Mouse (Mus musculus) ES-Bruce4 (cell line): ENCODE measurements at regions not wholly inside any gene's neighbourhood (a gene's known extent, or its start where the extent isn't known, plus 50 kb on each side); places are given as distances from the start of the nearest gene placed in this dataset.

ENCODE experiments used
- H3K27ac ChIP-seq: 2 replicates; pipeline ENCODE4 v1.5.1; 2012; ENCODE audit warnings: low read length, inconsistent platforms; ENCODE audit not compliant: insufficient read depth
- H3K27me3 ChIP-seq: 2 replicates; pipeline ENCODE4 v1.6.1; 2012; ENCODE audit warnings: mild to moderate bottlenecking, low read length, inconsistent platforms; ENCODE audit not compliant: control insufficient read depth, poor library complexity, insufficient read depth, severe bottlenecking
- H3K36me3 ChIP-seq: 2 replicates; pipeline ENCODE4 v1.6.1; 2012; ENCODE audit warnings: inconsistent platforms, mild to moderate bottlenecking, low read length, moderate library complexity; ENCODE audit not compliant: control insufficient read depth, poor library complexity, insufficient read depth, severe bottlenecking
- H3K4me1 ChIP-seq: one replicate; pipeline ENCODE4 v1.8.1; 2011; ENCODE audit warnings: low read length; ENCODE audit not compliant: control insufficient read depth, insufficient read depth
- H3K4me3 ChIP-seq: 2 replicates; pipeline ENCODE4 v1.5.1; 2011; ENCODE audit warnings: low read depth, mild to moderate bottlenecking, low read length
- H3K9ac ChIP-seq: 2 replicates; pipeline ENCODE4 v1.6.1; 2012; ENCODE audit warnings: low read depth, mild to moderate bottlenecking, inconsistent platforms; ENCODE audit not compliant: poor library complexity, severe bottlenecking
- H3K9me3 ChIP-seq: replicated peaks from 2 replicates; pipeline ENCODE4 v1.6.1; 2012; ENCODE audit warnings: mild to moderate bottlenecking, low read length, inconsistent platforms; ENCODE audit not compliant: control insufficient read depth, poor library complexity, insufficient read depth, severe bottlenecking
- CTCF ChIP-seq: IDR thresholded peaks from one replicate; pipeline ENCODE4 v1.8.1; 2011; ENCODE audit warnings: low read depth, low read length
- EP300 ChIP-seq: IDR thresholded peaks from 2 replicates; pipeline ENCODE4 v1.6.1; 2011; ENCODE audit warnings: low read depth, low read length; ENCODE audit not compliant: insufficient read depth
- POLR2A ChIP-seq: IDR thresholded peaks from one replicate; pipeline ENCODE4 v1.8.1; 2011; ENCODE audit warnings: low read length; ENCODE audit not compliant: insufficient read depth

DNA sequence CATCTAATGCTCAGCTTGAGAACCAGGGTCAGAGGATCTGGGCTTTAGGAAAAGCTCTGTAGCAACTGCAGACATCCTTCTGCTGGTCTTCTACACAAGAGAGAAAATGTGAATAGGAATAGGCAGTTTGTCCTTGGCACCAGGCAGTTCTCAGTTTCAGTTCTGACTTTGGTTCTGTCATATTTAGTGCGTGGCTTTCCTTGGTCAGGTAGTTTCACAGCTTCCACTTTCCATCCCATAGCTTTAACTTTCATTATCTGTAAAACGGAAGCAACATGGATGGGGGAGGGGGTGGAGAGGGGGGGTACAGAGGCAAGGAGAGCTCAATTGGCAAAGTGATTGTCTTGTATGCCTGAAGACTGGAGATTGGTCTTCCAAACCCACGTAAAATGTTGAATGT, 247.3 kb upstream of the Nrp1 start:
- Histone ChIP-seq H3K36me3 (no peaks in the 10 kb centered on the region), H3K9ac (no peak overlapping the region), H3K9me3 (no peaks in the 10 kb centered on the region), H3K27me3 (no peaks in the 10 kb centered on the region), H3K4me1 (no peaks in the 10 kb centered on the region), H3K4me3 (no peak overlapping the region), H3K27ac (no peak overlapping the region)
- TF ChIP-seq CTCF: no peak
- no peak for TF ChIP-seq EP300
- no peak for TF ChIP-seq POLR2A

DNA sequence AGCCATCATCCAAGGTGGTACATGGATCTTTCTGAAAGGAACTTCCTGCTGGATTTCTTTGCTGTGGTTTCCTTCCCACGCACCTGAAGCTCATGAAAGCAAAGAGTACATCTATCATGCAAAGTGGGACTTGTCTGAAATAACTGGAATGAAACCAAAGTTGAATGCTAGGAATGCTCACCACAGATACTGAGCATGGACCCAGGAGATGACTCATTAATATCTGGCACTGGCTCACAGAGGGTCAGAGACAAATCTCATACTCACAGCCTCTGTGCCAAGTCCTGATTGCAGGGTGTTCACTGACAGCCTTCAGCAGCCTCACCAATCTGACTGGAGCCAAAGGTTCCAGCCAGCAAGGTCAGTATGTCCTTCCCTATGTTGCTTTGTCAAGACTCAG, 245.3 kb upstream of the Nrp1 start:
- no peaks in the 10 kb centered on the region for H3K27me3 ChIP-seq
- H3K4me1 ChIP-seq: no peaks in the 10 kb centered on the region
- H3K9ac ChIP-seq: no peak overlapping the region
- no peak for TF ChIP-seq POLR2A
- no peak for TF ChIP-seq EP300
- TF ChIP-seq CTCF: no peak
- no peaks in the 10 kb centered on the region for H3K36me3 ChIP-seq
- H3K27ac ChIP-seq: no peak overlapping the region
- no peaks in the 10 kb centered on the region for H3K9me3 ChIP-seq
- H3K4me3 ChIP-seq: no peak overlapping the region

DNA sequence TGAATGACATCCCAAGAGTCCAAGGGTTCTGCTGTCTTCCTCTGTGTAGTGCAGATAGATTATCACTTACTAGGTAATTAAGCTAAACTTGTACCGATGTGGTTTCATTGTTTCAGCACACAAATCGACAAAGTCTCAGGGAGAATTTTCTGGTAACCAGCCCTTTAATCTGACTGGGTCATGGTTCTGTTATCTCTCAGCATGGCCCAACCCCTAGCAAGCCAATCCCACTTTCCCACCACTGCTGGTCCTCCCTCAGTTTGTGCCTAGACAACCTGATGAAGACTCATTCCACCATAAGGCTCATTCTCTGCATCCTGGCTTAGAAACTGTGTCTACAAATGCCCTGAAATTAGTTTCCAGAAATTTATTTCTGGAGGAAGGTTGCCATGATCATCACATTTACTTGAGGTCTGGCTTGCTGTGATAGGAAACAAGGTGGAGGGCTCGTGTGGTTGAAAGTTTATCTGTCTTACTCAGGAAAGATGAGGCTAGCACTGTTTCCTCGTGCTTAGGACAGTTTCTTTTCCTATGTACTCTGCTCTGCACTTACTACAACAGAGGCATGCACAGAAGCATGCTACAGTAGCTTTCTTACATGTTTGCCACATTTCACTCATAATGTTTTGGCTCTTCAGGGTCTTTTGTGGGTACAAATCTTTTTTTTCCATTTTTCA, 217.0 kb upstream of the Nrp1 start:
- no peaks in the 10 kb centered on the region for H3K27me3 ChIP-seq
- TF ChIP-seq POLR2A (no peak), EP300 (no peak), CTCF (no peak)
- H3K4me3 ChIP-seq: no peak overlapping the region
- no peaks in the 10 kb centered on the region for H3K9me3 ChIP-seq
- no peak overlapping the region for H3K27ac ChIP-seq
- no peaks in the 10 kb centered on the region for H3K4me1 ChIP-seq
- no peak overlapping the region for H3K9ac ChIP-seq
- H3K36me3 ChIP-seq: no peaks in the 10 kb centered on the region

DNA sequence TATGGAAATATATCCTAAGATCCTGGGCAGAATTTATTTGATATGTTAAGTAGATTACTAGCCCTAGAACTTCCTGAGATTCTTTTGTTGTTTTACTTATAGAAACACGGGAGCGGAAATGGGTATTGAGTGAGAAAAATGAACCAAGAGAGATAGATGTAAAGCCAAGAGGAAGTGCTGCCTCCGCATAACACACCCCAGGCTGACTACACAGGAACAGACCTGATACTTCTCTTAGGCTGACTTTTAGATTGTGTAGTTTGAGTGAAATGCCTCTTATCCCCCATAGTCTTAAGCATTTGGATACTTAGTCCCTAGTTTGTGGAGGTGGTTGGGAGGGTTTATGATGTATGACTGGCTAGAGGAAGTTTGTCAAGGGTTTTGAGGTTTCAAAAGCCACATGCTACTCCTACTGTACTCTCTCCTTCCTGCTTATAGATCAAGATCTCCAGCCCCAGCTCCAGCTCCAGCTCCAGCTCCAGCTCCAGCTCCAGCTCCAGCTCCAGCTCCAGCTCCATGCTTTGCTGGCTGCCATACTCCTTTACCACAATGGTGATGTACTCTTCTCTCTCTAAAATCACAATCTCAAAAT, 210.0 kb upstream of the Nrp1 start:
- H3K4me3 ChIP-seq: no peak overlapping the region
- H3K4me1 ChIP-seq: no peaks in the 10 kb centered on the region
- H3K27me3 ChIP-seq: no peaks in the 10 kb centered on the region
- no peak overlapping the region for H3K27ac ChIP-seq
- no peak overlapping the region for H3K9ac ChIP-seq
- no peaks in the 10 kb centered on the region for H3K9me3 ChIP-seq
- TF ChIP-seq POLR2A: no peak
- TF ChIP-seq EP300: no peak
- TF ChIP-seq CTCF: no peak
- H3K36me3 ChIP-seq: no peaks in the 10 kb centered on the region

DNA sequence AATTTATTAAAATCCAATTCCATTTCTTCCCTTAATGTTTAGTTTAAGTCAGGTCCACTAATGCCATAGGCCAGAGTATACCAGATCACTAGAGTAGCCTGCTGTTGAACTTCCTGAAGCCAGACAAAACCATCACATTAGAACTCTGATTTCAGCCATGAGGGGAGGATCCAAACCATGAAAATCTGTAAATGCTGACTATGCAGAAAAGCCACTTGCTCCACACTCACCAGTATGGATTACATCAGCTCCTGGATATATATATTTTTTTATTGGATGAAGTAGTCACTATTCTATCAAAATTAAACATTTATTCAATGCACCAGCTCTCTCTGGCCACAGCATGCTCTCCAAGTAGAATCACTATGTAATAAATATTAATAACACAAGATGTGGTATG, 202.8 kb upstream of the Nrp1 start:
- Histone ChIP-seq H3K36me3 (no peaks in the 10 kb centered on the region), H3K9me3 (no peaks in the 10 kb centered on the region), H3K27ac (no peak overlapping the region), H3K9ac (no peak overlapping the region), H3K4me1 (no peaks in the 10 kb centered on the region), H3K27me3 (no peaks in the 10 kb centered on the region), H3K4me3 (no peak overlapping the region)
- TF ChIP-seq CTCF: no peak
- TF ChIP-seq EP300: no peak
- no peak for TF ChIP-seq POLR2A

DNA sequence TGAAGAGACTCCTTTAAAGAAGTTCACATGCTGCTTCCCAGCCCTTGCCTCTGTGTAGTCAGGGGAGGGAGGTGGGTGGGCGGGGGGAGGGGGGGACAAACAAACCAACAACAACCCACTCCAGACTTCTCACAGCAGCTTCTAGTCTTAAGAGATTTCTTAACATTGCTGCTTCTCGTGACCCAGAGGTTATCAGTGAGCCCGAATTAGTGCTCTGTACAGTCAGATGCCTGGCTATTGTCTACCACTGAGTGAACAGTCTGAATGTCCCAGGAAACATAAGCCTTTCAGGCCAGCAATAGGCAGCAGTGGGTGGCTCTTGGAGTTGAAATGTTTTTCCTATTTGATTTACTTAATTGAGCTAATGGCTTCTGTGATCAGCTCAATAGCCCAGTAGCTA, 202.2 kb upstream of the Nrp1 start:
- Histone ChIP-seq H3K27ac (no peak overlapping the region), H3K9ac (no peak overlapping the region), H3K9me3 (no peaks in the 10 kb centered on the region), H3K36me3 (no peaks in the 10 kb centered on the region), H3K27me3 (no peaks in the 10 kb centered on the region), H3K4me1 (no peaks in the 10 kb centered on the region), H3K4me3 (no peak overlapping the region)
- TF ChIP-seq POLR2A (no peak), EP300 (no peak), CTCF (no peak)
